Mouse (Mus musculus) heart, embryonic 12.5 days (tissue): Measurements from ENCODE around the gene Zfp628. TPM values are rescaled to one million over a fixed set of nuclear protein-coding genes. Genes with fewer than 3 reads are reported as not detected.

Experiments used
- polyA plus RNA-seq: library from polyadenylated mRNA; unstranded; fragments of >200 nt; fragmentation: Nextera tagmentation; extraction: Ambion mirVana; gene quantifications from 2 replicates; pipeline ENCODE4 v1.2.1, GENCODE M21; 2016

Zfp628 gene
- polyA plus RNA-seq, 1 experiment from 2014 or later, result 2.6 TPM

Other genes starting within 250 kb of the Zfp628 start
- 78.2 and 84.7 TPM in 2 replicates for gene Hspbp1, start 230.1 kb upstream of the Zfp628 start, polyA plus RNA-seq
- gene Brsk1, start 224.6 kb upstream of the Zfp628 start, polyA plus RNA-seq, result 1.0 and 1.7 TPM in 2 replicates
- 0.08 TPM in 1 of 2 replicates, not detected in the other for gene Tmem150b, start 190.0 kb upstream of the Zfp628 start, polyA plus RNA-seq
- 60.7 and 65.0 TPM in 2 replicates for gene Kmt5c, start 175.1 kb upstream of the Zfp628 start, polyA plus RNA-seq
- 41.0 and 44.4 TPM in 2 replicates for gene Cox6b2, start 162.1 kb upstream of the Zfp628 start, polyA plus RNA-seq
- not detected in 2 replicates for gene Fam71e2, start 143.9 kb upstream of the Zfp628 start, polyA plus RNA-seq
- gene Il11, start 132.4 kb upstream of the Zfp628 start, polyA plus RNA-seq, result 0.28 TPM in 1 of 2 replicates, not detected in the other
- not detected in 2 replicates for gene Tmem190, start 132.3 kb upstream of the Zfp628 start, polyA plus RNA-seq
- gene Tmem238, start 125.6 kb upstream of the Zfp628 start, polyA plus RNA-seq, result 4.6 and 4.8 TPM in 2 replicates
- gene Rpl28, start 122.3 kb upstream of the Zfp628 start, polyA plus RNA-seq, result 279 and 284 TPM in 2 replicates
- 344 and 363 TPM in 2 replicates for gene Ube2s, start 102.6 kb upstream of the Zfp628 start, polyA plus RNA-seq
- 0.05 TPM in 1 of 2 replicates, not detected in the other for gene Shisa7, start 70.5 kb upstream of the Zfp628 start, polyA plus RNA-seq
- gene Isoc2b, start 45.0 kb upstream of the Zfp628 start, polyA plus RNA-seq, result 3.9 and 4.4 TPM in 2 replicates
- gene Isoc2a, start 38.1 kb upstream of the Zfp628 start, polyA plus RNA-seq, result 0.74 and 1.0 TPM in 2 replicates
- gene Gm36210, start 8.7 kb upstream of the Zfp628 start, polyA plus RNA-seq, result 0.27 and 0.30 TPM in 2 replicates
- 4.6 and 5.5 TPM in 2 replicates for gene Nat14, start 6.8 kb downstream of the Zfp628 start, polyA plus RNA-seq
- 1.5 and 1.7 TPM in 2 replicates for gene Ssc5d, start 10.6 kb downstream of the Zfp628 start, polyA plus RNA-seq
- 2.1 and 2.6 TPM in 2 replicates for gene Sbk2, start 49.2 kb downstream of the Zfp628 start, polyA plus RNA-seq
- 0.08 and 0.17 TPM in 2 replicates for gene Sbk3, start 56.0 kb downstream of the Zfp628 start, polyA plus RNA-seq
- gene Zfp579, start 80.9 kb downstream of the Zfp628 start, polyA plus RNA-seq, result 26.0 and 29.3 TPM in 2 replicates
- 9.8 and 10.4 TPM in 2 replicates for gene Zfp524, start 99.2 kb downstream of the Zfp628 start, polyA plus RNA-seq
- gene Fiz1, start 99.5 kb downstream of the Zfp628 start, polyA plus RNA-seq, result 28.9 and 31.2 TPM in 2 replicates
- not detected in 2 replicates for gene Gm44973, start 100.3 kb downstream of the Zfp628 start, polyA plus RNA-seq
- gene Zfp865, start 105.2 kb downstream of the Zfp628 start, polyA plus RNA-seq, result 5.1 and 5.4 TPM in 2 replicates
- gene Ccdc106, start 105.3 kb downstream of the Zfp628 start, polyA plus RNA-seq, result 1.5 and 1.7 TPM in 2 replicates
- gene 4632433K11Rik, start 118.9 kb downstream of the Zfp628 start, polyA plus RNA-seq, result not detected in 2 replicates
- gene Zfp784, start 123.2 kb downstream of the Zfp628 start, polyA plus RNA-seq, result 3.6 and 4.9 TPM in 2 replicates
- gene Zfp580, start 136.3 kb downstream of the Zfp628 start, polyA plus RNA-seq, result 16.6 and 17.7 TPM in 2 replicates
- gene U2af2, start 146.9 kb downstream of the Zfp628 start, polyA plus RNA-seq, result 81.7 and 83.9 TPM in 2 replicates
- 52.1 TPM in 2 replicates for gene Epn1, start 165.0 kb downstream of the Zfp628 start, polyA plus RNA-seq
- not detected in 2 replicates for gene Rfpl4, start 201.7 kb downstream of the Zfp628 start, polyA plus RNA-seq
- 0.96 and 2.2 TPM in 2 replicates for gene Rasl2-9, start 210.7 kb downstream of the Zfp628 start, polyA plus RNA-seq
- not detected in 2 replicates for gene Vmn1r55, start 234.5 kb downstream of the Zfp628 start, polyA plus RNA-seq